Mouse (Mus musculus): ENCODE data around the gene Ncstn.

Ncstn gene

DNA sequence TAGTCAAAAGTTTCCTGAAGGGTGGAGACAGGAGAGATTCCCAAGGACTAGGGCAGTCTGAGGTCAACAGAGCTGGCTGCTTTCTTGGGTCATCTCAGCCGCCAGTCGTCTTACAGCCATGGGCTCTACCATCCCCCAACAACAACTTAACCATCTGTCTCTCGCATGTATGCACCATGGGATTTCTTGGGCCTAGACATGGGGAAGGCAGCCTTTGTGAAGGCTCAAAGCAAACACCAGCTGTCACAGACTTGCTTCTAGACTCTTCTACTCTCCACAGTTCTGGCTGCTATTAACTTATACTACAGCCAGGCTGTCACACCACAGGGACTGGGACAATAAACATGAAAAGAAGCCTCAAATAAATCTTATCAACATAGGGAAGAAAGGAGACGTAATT, 11.0 kb downstream of the Ncstn start:
- no peak for DNase-seq

DNA sequence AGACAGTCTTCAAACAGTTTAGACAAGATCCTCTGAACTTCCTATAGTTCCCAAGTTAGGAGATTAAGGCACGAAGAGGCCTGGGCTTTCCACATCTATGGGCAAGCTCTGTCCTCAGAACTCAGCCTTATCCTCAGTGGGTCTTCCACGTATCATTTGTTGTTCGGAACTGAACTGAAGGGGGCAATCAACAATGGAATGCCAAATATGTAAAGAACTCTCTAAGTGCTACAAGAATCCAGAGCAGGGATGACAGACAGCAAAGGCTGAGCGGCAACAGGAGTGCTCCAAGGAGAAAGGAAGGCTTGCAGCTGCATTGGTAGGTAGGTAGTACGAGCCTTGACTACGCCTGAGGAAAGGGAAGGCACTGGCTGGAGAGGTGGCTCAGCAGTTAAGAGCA, 12.4 kb downstream of the Ncstn start:
- DNase-seq = no peak

DNA sequence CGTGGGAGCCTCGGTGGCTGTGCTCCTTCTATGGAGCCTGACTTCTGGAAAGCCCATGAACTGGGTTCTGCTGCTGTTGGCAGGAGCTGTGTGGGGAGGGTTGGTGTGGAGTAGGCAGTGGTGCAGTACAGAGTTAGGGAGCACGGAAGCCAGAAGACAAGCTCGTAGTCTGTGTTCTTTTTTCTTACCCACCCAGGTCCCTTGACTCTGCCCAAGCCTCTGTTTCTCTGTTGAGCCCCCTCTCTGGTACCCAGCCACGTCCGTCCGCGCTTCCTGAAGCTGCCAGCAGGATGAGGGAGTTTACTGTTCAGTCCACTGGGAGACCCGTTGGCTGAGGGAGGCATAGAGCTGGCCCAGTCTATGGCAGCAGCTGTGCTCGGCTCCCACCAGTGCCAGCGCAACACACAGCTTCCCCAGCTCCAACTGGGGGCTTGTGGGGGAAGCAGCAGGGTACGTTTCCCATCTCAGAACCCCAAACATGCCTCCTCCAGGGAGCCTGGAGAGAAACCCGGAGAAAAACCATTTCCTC, 17.9 kb downstream of the Ncstn start:
- DNase-seq = no peak

DNA sequence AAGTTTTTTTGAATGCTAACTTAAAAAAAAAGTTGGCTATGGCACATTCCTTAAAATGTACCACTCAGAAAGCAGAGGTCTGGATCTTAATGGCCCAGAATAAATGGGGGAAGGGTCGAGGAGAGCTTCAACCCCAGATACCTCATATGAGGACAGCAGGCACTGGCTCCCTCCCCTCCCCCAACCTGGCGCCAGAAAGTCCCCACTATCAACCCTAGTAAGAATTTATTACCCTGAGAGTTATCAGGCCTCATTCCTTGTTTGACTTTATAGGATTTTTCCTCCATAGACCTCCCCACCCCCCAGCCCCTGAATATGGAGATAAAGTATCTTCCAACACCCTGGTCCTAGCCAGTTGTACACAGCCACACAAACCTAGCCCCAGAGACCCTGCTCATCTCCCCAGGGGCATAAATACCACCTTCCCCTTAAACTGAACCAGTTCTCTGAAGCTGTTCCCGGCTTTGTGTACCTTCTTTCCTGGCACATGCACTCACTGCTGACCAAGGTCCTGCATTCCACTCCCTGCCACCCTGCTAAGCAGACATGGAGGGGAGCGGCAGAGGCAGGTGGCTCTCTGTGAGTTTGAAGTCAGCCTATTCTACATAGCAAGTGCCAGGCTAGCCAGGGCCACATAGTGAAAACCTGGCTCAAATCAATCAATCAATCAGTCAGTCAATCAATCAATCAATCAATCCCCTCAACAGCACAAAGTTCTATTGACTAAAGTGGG, 19.1 kb downstream of the Ncstn start:
- DNase-seq = no peak

DNA sequence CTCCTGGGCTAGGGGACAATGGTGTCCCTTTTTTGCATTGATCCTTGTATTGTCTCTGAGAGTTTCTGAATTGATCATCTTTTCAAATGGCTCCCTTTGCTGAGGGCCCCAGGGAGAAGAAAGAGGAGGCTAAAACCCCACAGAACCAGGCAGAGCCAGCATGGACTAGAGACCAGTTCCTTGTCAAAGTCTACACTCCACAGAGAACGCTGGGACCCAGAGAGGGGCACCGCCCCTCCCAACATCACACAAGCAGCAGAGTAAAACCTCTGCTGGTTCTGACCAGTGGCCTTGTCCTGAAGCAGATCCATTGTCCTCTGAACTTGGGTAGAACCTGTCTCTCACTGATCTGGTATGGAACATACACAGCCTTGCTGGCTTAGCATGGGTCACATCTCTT, 20.5 kb downstream of the Ncstn start:
- no peak for DNase-seq

DNA sequence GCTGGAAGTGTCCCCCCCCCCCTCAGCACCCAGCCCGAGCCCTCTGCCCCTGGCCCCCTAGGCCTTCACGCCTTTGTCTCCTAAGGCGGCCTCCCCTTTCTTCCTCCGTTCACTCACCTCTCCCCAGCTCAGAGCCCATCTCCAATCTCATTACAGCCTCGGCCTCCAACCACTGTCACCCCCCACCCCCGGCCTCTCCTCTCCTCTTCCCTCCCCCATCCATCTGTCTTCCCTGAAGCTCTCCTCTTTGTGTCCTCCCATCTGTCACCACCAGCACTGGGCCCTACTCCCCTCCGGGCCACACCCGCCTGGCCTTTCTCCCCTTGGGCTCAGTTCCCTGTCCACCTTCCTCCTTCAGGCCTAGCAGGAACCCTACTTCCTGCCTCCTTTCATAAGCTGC, 21.4 kb downstream of the Ncstn start:
- no peak for DNase-seq

DNA sequence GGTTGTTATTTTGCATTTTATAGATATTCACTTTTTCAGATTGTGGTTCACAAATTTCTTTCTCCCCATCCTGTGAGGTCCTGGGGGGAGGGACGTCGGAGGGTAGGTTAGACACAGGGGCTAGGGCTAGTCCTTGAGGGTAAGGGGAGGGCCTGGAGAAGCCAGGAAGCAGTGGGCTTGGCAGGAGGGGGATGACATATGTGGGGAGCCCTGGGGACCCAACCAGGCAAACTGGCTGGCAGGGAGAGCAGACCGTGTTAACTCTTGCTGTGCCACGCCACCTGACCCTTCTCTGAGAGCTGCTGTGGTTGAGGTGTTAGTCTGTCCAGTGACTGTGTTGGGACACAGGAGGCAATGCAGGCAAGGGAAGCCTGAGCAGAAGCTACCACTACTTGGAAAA, 21.9 kb downstream of the Ncstn start:
- no peak for DNase-seq

DNA sequence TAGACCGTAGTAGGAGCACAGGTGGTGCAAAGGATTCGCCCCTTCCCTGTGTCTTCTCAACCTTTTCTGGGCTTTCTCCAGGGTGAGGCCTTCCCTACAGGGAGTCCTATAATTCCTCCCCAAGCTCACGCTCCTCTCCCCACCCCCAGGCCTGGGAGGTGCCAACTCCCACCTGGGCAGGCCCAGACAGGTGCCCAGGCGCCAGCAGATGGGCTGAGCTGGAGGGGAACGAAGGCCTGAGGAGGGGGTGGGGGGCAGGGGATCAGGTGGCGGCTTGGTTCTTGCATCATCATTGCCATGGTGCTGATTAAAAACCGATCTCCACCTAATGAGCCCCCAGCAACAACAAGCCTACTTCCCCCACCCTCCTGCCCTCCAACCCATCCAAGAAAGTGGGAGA, 23.7 kb downstream of the Ncstn start:
- DNase-seq = no peak

DNA sequence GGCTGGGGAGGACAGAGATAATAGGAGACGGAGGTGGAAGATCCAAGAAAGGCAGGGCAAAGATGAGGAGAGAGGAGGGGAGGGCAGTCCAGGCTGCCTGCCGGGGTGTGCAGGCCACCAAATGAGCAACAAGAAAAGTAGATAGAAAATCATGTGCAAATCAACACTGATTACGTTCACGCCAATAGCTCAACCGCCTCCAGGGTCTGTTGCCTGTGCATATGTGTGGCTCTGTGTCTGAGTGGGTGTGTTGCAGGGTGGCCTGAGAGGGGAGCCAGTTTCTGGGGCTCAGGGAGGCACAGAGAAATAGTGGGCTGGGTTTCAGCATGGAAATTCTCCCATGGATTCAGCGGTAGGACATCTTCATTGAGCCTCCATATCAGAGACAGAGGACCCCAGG, 24.3 kb downstream of the Ncstn start:
- no peak for DNase-seq

DNA sequence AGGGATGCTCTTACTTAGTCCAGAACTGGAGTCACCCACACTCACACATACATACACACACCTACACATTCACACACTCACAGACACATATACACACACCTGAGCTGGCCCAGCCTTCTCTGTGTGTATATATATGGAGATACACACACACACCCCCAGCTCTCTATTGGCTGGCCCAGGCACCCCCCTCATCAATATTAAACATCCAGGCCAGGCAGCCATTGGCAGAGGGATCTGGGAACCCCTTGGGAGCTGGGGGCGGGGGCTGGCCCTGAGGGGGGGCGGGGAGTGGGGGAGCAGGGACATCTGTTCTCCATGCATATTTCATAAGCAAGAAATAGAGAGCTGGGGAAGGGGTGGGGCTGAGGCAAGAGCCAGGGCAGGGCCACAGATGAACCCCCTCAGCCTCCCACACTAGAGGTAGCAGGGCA, 25.1 kb downstream of the Ncstn start, which contains the start of gene Nhlh1:
Gene Nhlh1 (minus strand): TSS at position 83 of the 431 bp plus-strand sequence.
- no peak for DNase-seq

DNA sequence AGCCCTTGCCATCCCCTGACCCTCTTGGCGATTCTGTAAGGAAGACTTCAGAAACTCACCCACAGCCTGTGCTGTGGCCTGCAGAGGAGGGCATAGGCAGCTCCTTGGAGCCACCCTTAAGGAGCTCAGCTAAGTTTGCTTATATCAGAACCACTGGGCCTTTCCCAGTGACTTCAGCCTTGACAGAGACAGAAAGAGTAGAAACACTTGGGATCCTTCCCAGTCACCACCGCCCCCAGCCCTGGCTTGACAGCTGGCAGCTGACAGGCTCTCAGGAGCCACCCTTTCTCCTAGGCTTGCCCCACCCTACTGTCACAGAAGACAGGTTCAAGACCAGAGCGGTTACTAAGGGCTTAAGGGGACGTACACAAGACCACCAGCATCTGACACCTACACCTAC, 26.3 kb downstream of the Ncstn start:
- no peak for DNase-seq

DNA sequence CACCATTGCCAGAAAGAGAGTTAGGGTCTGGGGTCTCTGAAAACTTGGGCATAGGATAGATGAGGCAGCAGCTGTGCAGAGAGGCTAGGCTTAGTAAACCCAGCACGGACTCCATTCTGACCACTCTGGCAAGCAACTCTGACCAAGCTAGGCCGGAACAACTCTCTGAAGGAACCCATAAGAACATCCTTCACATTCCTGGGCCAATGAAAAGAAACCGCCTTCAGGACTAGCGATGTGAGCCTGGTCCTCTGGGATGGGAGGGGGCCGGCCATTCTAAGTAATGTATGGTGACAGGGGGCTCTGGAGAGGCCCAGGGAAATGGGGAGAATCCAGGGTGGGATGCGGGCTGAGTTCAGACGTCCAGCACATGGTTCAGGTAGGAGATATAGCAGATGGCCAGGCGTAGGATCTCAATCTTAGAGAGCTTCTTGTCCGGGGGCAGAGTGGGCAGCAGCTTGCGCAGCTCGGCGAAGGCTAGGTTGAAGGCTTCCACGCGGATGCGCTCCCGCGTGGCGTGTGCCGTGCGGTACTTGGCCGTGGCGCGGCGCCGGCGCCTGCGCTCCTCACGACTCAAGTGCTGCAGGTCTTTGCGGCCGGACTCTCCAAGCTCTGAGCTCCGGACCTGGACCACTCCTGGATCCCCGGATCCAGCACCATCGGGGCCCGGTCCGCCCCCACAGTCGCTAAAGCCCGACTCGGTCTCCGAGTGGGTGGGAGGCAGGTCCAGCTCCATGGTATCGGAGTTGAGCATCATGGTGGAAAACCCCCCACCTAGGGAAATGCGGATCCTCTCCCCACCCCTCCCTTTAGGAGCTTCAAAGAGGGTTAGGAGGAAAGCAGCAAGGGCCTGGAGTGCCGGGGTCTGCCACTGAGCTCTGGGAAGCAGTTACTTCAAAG, 28.8 kb downstream of the Ncstn start:
- no peak for DNase-seq

DNA sequence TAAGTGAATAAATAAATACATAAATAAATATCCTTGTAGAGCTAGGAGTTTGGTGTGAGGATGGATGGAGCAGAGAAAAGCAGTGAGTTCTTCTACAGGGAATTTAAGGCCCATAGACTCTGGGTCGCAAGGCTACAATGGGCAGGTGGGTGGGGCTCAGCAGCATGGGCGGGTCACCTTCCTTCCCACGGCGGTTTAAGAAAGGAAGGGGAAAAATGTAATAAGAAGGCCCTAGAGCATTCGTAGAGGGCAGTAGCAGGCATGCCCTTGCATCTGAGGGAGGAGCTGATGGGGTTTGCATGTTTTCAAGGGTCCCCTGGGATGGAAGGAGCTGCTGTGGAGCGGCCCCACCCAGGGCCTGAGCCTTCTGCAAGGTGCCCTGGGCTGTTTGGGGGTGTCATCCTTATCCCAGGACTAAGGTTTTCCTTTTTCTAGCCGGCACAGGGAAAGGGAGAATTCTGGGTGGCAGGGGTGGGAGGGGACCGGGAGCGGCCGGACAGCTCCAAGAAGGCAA, 29.8 kb downstream of the Ncstn start:
- no peak for DNase-seq

DNA sequence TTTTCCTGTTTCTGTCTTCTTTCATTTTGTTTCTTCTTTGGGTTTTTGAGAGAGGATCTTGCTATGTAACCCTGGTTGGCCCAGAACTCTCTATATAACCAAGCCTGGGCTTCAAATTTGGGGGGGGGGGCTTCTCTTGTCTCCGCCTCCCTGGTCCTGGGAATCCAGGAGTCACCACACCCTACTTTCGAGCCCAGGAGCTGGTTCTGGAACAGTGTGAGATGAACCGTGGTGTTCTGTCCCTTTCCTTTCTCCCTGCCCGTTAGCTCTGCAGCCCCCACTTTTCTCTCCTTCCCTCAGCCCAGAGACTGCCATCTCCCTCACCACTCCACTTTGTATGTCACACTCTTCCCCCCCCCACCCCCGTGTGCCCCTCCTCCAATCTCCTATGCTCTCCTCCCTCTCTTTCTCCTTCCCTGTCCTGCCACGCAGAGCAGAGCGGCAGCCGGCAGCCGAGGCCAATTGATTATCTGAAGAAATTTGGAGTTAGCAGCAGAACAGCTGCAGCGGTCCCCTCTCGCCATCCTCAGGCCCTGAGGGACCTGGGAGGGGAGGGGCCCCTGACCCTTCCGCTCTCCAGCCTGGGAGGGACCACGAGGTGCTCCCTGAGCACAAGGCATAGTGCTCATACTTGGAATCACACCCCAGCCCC, 33.3 kb downstream of the Ncstn start:
- no peak for DNase-seq

DNA sequence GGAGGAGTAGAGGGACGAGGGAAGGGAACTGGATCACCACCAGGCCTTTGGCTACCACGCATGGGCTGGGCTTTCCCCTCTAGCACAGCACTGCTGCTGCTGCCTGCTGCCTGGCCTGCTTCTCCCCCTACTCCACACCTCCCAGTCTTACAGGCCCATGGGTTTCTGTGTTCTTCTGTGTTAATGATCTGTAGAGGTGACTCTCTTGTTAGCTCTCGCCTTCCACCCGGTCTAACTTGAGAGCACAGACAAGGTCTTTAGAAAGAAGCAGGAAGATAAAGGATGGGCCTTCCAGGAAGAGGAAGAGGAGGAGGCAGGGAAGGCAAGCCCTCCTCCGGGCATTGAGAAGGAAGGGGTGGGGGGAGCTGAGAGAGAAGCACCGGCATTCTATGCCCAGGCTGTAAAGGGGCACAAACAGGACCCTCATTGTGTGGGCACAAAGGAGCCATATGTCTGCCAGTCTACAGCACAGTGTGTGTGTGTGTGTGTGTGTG, 34.3 kb downstream of the Ncstn start:
- no peak for DNase-seq

DNA sequence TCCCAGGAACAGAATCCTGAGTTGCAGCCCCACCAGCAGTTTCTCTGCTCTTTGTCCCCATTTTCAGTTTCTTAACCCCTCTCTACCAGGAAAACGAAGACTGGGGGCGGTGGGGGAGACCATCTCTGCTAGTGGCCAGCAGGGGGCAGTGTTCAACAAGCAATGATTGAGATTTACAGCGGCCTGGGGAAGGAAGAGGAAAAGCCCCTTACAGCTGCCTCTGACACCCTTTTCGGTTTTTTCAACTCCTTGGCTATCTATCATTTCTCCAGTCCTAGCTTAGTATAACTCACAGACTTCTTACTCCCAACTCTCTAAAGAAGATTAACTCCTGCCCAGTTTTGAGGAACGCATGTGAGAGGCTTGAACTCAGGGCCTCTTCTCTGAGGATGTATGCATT, 35.7 kb downstream of the Ncstn start:
- DNase-seq = peak; percentile 68

DNA sequence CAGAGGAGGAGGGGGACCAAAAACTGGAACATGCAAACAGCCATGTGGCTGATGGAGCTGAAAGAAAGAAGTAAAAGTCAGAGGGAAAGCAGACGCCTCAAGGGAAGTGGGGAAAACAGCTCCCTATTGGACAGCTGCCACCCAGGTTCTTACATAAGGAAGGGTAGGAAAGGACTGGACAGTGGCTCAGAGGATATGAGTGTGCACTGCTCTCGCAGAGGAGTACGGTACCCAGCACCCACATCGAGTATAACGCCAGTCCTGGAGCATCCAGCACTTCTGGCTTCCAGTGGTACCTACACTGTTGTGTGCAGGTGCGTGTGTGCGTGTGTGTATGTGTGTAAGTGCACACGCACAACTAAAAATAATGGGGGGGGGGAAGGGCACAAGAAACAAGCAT, 36.2 kb downstream of the Ncstn start:
- DNase-seq = no peak

DNA sequence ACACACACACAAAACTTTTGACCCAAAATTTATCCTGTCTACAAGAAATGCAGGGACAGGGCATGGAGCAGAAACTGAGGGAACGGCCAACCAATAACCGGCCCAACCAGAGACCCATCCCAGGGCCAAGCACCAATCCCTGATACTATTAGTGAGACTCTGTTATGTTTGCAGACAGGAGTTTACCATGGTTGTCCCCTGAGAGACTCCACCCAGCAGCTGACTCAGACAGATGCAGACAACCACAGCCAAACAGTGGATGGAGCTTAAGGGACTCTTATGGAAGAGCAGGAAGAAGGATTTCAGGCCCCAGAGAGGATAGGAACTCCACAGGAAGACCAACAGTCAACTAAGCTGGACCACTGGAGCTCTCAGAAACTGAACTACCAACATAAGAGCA, 52.7 kb downstream of the Ncstn start:
- DNase-seq = no peak

DNA sequence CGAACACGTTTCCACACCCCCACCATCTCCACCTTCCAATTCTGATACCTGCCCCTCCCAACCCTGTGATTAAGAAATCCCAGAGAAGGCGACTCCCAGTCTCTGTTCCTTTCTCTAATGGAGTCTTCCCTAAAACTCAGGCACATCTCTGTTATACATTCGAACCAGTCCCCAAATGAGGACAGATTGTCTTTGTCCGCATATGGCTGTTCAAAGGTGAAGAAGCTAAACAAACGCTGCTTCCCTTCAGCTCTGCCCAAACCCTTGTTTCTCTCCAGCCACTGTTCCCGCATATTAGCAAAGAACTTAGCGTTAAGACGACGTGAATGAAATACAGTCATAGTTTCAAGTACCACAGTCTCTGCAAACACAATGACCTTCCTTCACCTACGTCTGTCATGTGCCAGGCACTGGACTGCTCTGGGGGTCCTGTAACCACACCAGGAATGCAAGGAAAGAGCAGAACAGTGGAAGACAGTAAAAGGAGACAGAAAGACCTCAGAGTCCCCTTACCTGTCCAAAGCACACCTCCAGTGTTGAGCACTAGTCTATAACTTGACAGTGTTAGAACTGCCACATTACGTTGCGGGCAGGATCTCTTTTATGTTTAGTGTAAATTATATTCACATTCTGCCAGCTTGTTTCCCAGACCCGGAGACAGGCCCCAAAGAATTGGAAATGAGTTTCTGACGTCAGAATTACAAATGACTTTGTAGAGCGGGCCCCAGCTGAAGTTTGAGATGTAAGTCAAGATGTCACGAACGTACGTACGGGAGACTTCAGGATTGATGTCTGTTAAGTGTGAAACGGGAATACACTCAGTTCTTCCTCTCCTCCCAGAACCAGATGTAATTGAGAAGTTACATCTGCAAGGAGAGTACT, 54.0 kb downstream of the Ncstn start, which contains the start of gene Vangl2:
Gene Vangl2 (minus strand): TSS at position 51 of the 882 bp plus-strand sequence.
- DNase-seq = no peak

DNA sequence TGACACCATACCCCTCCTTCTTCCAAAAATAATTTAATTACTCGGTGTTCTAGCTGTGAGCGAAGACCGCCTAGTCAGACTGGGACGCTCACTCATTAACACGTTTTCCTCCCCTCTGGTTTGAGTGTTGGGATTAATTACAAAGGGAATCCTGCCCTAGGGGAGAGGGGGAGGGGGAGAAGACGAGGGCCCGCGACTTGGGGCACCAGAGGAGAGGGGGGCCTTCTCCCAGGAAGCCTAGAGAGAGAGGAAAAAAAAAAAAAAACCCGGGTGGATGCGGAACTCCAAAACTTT, 54.8 kb downstream of the Ncstn start:
- no peak for DNase-seq

DNA sequence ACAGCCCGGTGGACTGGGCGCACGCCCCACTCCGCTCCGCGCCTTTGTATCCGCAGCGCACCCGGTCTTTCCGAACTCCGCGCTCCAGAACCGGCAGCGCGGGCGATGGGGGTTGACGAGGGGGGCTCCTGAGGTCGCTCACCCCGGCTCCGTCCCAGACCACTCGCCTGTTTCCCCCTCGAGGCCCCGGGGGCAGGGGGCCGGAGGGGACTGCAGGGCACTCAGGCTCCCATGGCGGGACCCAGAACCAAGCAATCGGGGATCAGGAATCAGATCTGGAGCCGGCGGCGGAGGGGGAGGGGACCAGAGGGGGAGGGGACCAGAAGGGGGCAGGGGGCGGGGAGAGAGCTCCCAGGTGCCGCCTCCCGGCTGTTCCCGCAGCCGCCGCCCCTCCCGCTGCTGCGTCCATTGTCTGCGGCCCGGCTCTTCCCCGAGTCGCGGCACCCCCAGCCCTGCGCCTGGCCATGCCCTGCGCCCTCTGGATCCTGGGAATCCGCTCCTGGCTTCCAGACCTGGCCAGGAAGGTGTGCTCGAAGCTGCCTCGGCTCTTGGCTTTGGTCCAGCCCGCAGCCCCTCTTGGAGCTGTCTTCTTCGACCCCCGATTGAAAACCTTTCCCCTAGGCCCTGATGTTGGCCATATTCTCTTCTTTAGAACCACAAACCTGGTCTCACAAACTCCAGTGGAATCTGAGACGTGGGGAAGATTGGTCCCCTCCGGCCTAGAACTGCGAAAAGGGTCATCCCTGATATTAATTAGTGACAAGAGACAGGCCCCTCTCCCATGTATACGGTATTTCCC, 55.4 kb downstream of the Ncstn start:
- peak; percentile 84 for DNase-seq

Measured in kidney, adult 18-20 months (tissue).